Mouse (Mus musculus): ENCODE measurements around the gene Fgfrl1. TPM values are rescaled to one million over a fixed set of nuclear protein-coding genes. Genes with fewer than 3 reads are reported as not detected.
"Not testable (repeated sequence)": the region's sequence is repeated elsewhere in the genome, so short reads cannot be mapped to it uniquely, and the experiment has no call there.

Gene Fgfrl1
- polyA plus RNA-seq, 1 experiment from 2014 or later, result 9.6 TPM

DNA sequence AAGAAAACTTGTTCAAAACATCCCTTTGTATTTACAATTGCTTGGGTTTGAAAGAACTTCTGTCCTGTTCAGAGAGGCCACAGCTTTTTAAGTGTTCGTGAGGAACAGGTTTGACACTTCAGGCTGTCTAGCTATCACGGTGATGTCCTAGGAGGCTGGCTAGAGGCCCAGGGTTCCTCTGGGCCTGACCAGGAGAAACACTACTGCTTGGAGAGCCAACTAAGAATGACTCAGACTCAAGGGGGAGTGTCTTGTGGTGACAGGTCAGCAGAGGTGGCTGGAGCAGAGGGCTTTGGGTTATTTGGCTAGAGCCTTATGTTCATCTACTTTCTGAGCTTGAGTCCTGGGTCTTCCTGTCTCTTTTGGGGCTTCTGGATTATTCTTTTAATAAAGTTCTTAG is 31.8 kb downstream of the Fgfrl1 start:
- Histone ChIP-seq H3K4me2 (no peak overlapping the region), H3K9me3 (replicated peaks) (no peaks in the 10 kb centered on the region), H3K27me3 (peaks cover 8% of the 10 kb centered on the region; the same call in 1 of the 2 replicates), H3K36me3 (replicated peaks) (no peaks in the 10 kb centered on the region), H3K9ac (no peak overlapping the region), H3K4me1 (replicated peaks) (peaks cover 6% of the 10 kb centered on the region; the same call in 1 of the 2 replicates), H3K27ac (replicated peaks) (no peak overlapping the region), H3K4me3 (replicated peaks) (no peak overlapping the region)
- ATAC-seq (ENCODE audit: insufficient read depth), result no peak
- 55% methylated on average over 2 of the region's 2 CpGs for WGBS (ENCODE audit: insufficient replicate concordance)

DNA sequence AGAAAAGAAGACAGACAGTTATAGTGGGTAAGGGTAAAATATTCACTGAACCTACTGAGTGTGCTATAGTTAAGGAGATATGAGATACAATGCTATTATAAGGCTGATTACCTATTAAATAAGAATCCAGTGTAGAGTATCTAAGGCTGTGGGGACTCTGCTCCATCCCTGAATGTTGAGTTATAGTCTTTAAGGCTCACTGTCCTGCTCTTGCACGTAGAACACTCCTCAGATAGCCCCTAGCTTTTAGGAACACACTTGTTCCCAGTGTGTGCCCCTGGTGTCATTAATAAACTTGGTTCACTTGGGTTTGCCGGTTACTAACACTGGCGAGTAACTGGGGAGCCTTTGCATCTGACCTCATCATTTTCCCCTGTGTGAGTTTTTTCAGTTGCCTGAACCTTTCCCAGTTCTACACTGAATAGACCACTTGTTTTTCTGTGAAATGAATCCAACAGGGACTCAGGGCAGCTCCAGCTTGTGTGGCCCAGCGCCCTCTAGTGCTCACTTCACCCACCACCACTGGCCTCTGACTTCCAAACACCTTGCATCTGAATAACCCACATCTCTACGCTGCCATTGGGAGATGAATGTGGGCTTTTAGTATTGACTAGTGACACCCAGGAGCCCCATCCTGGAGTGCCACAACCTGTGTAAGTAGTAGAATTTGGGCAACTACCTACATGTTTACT is 34.5 kb downstream of the Fgfrl1 start:
- Histone ChIP-seq H3K27me3 (peaks cover 3% of the 10 kb centered on the region; the same call in 1 of the 2 replicates), H3K36me3 (replicated peaks) (no peaks in the 10 kb centered on the region)
- 20% methylated on average over 5 of the region's 5 CpGs for WGBS (ENCODE audit: insufficient replicate concordance)

DNA sequence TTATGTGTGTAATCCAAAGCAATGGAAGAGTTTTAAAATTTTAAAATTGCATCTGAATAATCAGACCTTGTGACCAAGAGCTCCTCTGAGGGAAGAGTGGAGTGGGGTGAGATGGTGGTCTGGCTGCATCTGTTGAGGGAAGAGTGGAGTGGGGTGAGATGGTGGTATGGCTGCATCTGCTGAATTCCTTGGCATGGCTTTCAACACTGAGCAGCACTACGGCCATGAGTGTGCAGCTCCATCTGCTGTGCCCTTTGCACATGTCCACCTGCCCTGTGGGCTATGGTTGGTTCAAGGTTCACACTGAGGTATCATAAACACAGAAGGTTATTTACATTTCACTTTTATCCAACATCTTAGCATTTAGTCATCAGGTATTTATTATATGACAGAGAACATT is 35.2 kb downstream of the Fgfrl1 start:
- Histone ChIP-seq H3K4me3 (replicated peaks) (no peak overlapping the region), H3K4me2 (no peak overlapping the region), H3K4me1 (replicated peaks) (0 out of 2 replicates have a peak, but pooled peaks cover 6% of the 10 kb centered on the region), H3K9me3 (replicated peaks) (no peaks in the 10 kb centered on the region), H3K9ac (no peak overlapping the region), H3K36me3 (replicated peaks) (no peaks in the 10 kb centered on the region), H3K27me3 (peaks cover 3% of the 10 kb centered on the region; the same call in 1 of the 2 replicates), H3K27ac (replicated peaks) (no peak overlapping the region)
- ATAC-seq (ENCODE audit: insufficient read depth), result no peak
- 54% methylated on average over 1 of the region's 1 CpGs for WGBS (ENCODE audit: insufficient replicate concordance)

More for the DNA sequence above, 34.5 kb downstream of the Fgfrl1 start:
- Histone ChIP-seq H3K9ac (no peak overlapping the region), H3K4me3 (replicated peaks) (no peak overlapping the region), H3K4me2 (no peak overlapping the region), H3K9me3 (replicated peaks) (no peaks in the 10 kb centered on the region), H3K4me1 (replicated peaks) (0 out of 2 replicates have a peak, but pooled peaks cover 6% of the 10 kb centered on the region), H3K27ac (replicated peaks) (no peak overlapping the region)
- ATAC-seq (ENCODE audit: insufficient read depth), result peak; percentile 55; the same call in 1 of the 2 replicates

DNA sequence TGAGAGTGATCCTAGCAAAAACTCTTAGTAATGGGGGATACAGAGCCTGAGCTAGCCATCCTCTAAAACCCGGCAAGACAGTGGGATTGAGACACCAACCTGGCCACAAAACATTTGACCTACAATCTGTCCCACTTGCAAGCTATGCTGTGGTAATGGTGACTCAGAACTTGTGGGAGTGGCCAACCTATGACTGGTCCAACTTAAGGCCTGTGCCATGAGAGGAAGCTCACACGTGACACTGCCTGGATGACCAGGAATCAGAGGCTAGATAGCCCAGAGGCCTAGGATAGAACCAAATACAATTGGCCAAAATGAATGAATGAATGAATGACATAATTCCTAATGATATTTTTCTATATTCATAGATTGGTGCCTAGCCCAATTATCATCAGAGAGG is 49.7 kb downstream of the Fgfrl1 start:
- Histone ChIP-seq H3K27me3 (0 out of 2 replicates have a peak, but pooled peaks cover 3% of the 10 kb centered on the region), H3K36me3 (replicated peaks) (no peaks in the 10 kb centered on the region), H3K9me3 (replicated peaks) (no peaks in the 10 kb centered on the region), H3K27ac (replicated peaks) (no peak overlapping the region), H3K4me1 (replicated peaks) (no peaks in the 10 kb centered on the region), H3K9ac (no peak overlapping the region), H3K4me3 (replicated peaks) (no peak overlapping the region), H3K4me2 (no peak overlapping the region)
- ATAC-seq (ENCODE audit: insufficient read depth), result no peak
- 53% methylated on average over 2 of the region's 2 CpGs for WGBS (ENCODE audit: insufficient replicate concordance)

DNA sequence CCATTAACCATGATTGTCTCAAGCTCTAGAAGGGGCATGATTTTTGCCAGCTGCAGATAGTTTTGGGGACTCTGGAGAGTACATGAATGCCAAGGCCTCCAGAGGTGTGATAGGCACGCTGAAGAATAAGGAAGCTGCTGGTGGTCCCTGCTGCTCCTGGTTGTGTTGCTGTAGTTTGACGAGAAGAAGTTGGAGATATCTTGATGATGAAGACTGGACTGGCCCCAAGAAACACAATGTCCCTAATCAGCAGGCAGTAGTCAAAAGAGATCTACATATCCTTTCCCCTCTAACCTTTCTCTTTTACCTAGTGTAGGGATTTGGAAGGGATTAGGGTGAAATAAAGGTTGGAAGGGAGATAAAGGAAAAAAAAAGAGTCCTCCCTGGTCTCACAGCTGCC is 50.4 kb downstream of the Fgfrl1 start:
- Histone ChIP-seq H3K4me2 (no peak overlapping the region), H3K4me1 (replicated peaks) (no peaks in the 10 kb centered on the region), H3K9me3 (replicated peaks) (no peaks in the 10 kb centered on the region), H3K36me3 (replicated peaks) (no peaks in the 10 kb centered on the region), H3K27ac (replicated peaks) (no peak overlapping the region), H3K27me3 (0 out of 2 replicates have a peak, but pooled peaks cover 3% of the 10 kb centered on the region), H3K4me3 (replicated peaks) (no peak overlapping the region), H3K9ac (no peak overlapping the region)
- no peak for ATAC-seq (ENCODE audit: insufficient read depth)
- WGBS (ENCODE audit: insufficient replicate concordance), result 46% methylated on average over 2 of the region's 2 CpGs

DNA sequence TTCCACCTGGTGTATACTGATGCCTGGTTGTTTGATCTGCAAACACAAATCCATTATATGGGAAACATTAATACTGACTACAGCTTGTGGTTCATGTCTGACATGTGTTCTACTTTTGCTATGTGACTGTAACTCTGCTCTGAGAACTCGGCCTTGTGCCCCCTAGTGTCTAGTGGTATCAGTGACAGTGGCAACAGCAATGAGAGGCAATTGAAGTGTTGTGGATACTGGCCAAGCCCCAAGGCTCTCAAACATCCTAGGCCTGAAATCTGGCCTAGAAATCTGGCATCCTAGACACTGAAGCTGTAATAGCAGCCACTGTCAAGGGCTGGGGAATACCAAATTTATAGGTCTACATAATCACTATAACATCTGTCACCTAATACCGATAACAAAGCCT is 51.7 kb downstream of the Fgfrl1 start:
- Histone ChIP-seq H3K36me3 (replicated peaks) (no peaks in the 10 kb centered on the region), H3K9ac (no peak overlapping the region), H3K27ac (replicated peaks) (no peak overlapping the region), H3K4me3 (replicated peaks) (no peak overlapping the region), H3K4me1 (replicated peaks) (0 out of 2 replicates have a peak, but pooled peaks cover 3% of the 10 kb centered on the region), H3K27me3 (0 out of 2 replicates have a peak, but pooled peaks cover 3% of the 10 kb centered on the region), H3K4me2 (no peak overlapping the region), H3K9me3 (replicated peaks) (no peaks in the 10 kb centered on the region)
- ATAC-seq (ENCODE audit: insufficient read depth), result no peak
- 47% methylated on average over 2 of the region's 2 CpGs for WGBS (ENCODE audit: insufficient replicate concordance)

DNA sequence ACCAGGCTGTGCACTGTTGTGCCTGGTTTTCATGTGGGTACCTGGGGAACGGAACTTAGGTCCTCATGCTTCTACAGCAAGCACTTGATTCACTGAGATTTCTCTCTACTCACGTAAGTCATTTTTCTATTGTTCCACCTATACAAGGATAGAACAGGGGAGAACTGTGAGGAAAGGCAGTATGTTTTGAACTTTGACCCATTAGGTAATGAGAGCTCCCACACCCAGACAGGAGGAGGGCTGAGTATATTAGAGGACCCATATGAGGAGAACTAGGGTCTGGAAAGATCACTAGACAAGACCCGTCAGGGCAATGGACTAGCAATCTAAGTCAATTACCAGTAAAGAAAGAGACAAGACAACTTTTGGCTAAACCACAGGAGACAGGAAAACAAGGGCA is 52.4 kb downstream of the Fgfrl1 start:
- no peaks in the 10 kb centered on the region for H3K36me3 ChIP-seq (replicated peaks)
- no peak overlapping the region for H3K9ac ChIP-seq
- peaks cover 8% of the 10 kb centered on the region for H3K4me1 ChIP-seq (replicated peaks)
- no peaks in the 10 kb centered on the region for H3K9me3 ChIP-seq (replicated peaks)
- ATAC-seq (ENCODE audit: insufficient read depth), result no peak
- H3K27me3 ChIP-seq, result 0 out of 2 replicates have a peak, but pooled peaks cover 3% of the 10 kb centered on the region
- no peak overlapping the region for H3K4me2 ChIP-seq
- no peak overlapping the region for H3K27ac ChIP-seq (replicated peaks)
- H3K4me3 ChIP-seq (replicated peaks), result no peak overlapping the region
- 56% methylated on average over 3 of the region's 3 CpGs for WGBS (ENCODE audit: insufficient replicate concordance)

DNA sequence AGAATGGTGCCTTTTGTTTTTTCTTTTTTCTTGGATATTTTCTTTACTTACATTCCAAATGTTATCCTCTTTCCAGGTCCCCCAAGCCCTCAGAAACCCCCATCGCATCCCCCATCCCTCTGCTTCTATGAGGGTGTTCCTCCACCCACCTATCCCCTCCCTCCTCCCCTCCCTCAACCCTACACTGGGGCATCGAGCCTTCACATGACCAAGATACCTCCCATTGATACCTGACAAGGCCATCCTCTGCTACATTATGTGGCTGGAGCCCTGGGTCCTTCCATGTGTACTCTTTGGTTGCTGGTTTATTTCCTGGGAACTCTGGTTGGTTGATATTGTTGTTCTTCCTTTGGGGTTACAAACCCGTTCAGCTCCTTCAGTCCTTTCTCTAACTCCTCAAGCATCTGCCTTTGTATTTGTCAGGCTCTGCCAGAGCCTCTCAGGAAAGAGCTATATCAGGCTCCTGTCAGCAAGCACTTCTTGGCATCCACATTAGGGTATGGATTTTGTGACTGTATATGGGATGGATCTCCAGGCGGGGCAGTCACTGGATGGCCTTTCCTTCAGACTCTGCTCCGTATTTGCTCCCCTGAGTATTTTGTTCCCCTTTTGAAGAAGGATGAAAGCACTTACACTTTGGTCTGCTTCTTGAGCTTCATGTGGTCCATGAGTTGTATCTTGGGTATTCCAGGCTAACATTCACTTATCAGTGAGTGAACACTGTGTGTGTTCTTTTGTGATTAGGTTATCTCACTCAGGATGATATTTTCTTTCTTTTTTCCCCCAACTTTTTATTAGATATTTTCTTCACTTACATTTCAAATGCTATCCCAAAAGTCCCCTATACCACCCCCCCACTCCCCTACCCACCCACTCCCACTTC is 58.4 kb downstream of the Fgfrl1 start:
- Histone ChIP-seq H3K4me3 (replicated peaks) (peak overlapping the region; percentile 27), H3K9ac (no peak overlapping the region), H3K27me3 (no peaks in the 10 kb centered on the region), H3K36me3 (replicated peaks) (no peaks in the 10 kb centered on the region), H3K9me3 (replicated peaks) (no peaks in the 10 kb centered on the region), H3K4me2 (peak overlapping the region; percentile 58), H3K4me1 (replicated peaks) (peaks cover 29% of the 10 kb centered on the region), H3K27ac (replicated peaks) (peak overlapping the region; percentile 76)
- ATAC-seq (ENCODE audit: insufficient read depth), result peak; percentile 96
- 49% methylated on average over 5 of the region's 5 CpGs for WGBS (ENCODE audit: insufficient replicate concordance)

DNA sequence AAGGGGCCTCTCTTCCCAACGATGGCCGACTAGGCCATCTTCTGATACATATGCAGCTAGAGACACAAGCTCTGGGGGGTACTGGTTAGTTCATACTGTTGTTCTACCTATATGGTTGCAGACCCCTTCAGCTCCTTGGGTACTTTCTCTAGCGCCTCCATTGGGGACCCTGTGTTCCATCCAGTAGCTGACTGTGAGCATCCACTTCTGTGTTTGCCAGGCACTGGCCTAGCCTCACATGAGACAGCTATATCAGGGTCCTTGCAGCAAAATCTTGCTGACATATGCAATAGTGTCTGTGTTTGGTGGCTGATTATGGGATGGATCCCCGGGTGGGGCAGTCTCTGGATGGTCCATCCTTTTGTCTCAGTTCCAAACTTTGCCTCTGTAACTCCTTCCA is 59.1 kb downstream of the Fgfrl1 start:
- peaks cover 29% of the 10 kb centered on the region for H3K4me1 ChIP-seq (replicated peaks)
- ATAC-seq (ENCODE audit: insufficient read depth), result peak; percentile 39; the same call in 1 of the 2 replicates
- not testable (repeated sequence) for H3K9ac ChIP-seq; H3K27me3 ChIP-seq; H3K9me3 ChIP-seq (replicated peaks); H3K4me3 ChIP-seq (replicated peaks); H3K36me3 ChIP-seq (replicated peaks)
- 67% methylated on average over 4 of the region's 4 CpGs for WGBS (ENCODE audit: insufficient replicate concordance)
- peak overlapping the region; percentile 76 for H3K27ac ChIP-seq (replicated peaks)
- H3K4me2 ChIP-seq, result peak overlapping the region; percentile 58; the same call in 1 of the 2 replicates
